Mouse (Mus musculus) heart, adult 18-20 months (tissue): ENCODE data around the gene Tesk2. TPM values are rescaled to one million over a fixed set of nuclear protein-coding genes. Genes with fewer than 3 reads are reported as not detected.
"Not testable (repeated sequence)": the region's sequence is repeated elsewhere in the genome, so short reads cannot be mapped to it uniquely, and the experiment has no call there.

ENCODE experiments used
- DNase-seq, 2 experiments: peaks; one replicate each; pipeline ENCODE4 v3.0.0; 2021 to 2022; ENCODE audit warnings: mixed read lengths in 1 of 2
- long read RNA-seq, 2 experiments: library from polyadenylated mRNA; stranded (forward); transcript quantifications; one replicate each; pipeline ENCODE4 v2.0.0; 2021
- total RNA-seq, 2 experiments: library from RNA; stranded (reverse); gene quantifications; 2 replicates each; pipeline ENCODE4 v1.2.3; 2021

Tesk2 gene
- 1 to 10 TPM; 1.9 to 2.0 TPM for total RNA-seq
- long read RNA-seq, experiment 1 = 0 reads
- long read RNA-seq, experiment 2 = 0 reads

GRCm38 (mm10) chr4:116720343-116721097 is at the start of gene Tesk2:
TSS of gene Tesk2 (plus strand) at chr4:116720948.
- peak; percentile 93 to 97 for DNase-seq

GRCm38 (mm10) chr4:116672785-116673184 is 48.0 kb upstream of the Tesk2 start:
- peak; percentile 40 to 68 for DNase-seq

GRCm38 (mm10) chr4:116674761-116675160 is 46.0 kb upstream of the Tesk2 start:
- DNase-seq = not testable (repeated sequence)

GRCm38 (mm10) chr4:116676027-116676426 is 44.7 kb upstream of the Tesk2 start:
- no peak for DNase-seq

- no peak for DNase-seq
Observed at GRCm38 (mm10) chr4:116677808-116678207, 42.9 kb upstream of the Tesk2 start.

- DNase-seq = no peak
Observed at GRCm38 (mm10) chr4:116679141-116679540, 41.6 kb upstream of the Tesk2 start.

GRCm38 (mm10) chr4:116680521-116680920 is 40.2 kb upstream of the Tesk2 start:
- DNase-seq = not testable (repeated sequence)

GRCm38 (mm10) chr4:116683957-116684356 is 36.8 kb upstream of the Tesk2 start:
- no peak for DNase-seq

- DNase-seq = no peak
Observed at GRCm38 (mm10) chr4:116684665-116685064, 36.1 kb upstream of the Tesk2 start.

GRCm38 (mm10) chr4:116685402-116686061 is 35.2 kb upstream of the Tesk2 start, which contains the start of gene Prdx1:
TSS of gene Prdx1 (plus strand) at chr4:116685544.
- peak; percentile 96 to 99 for DNase-seq

GRCm38 (mm10) chr4:116687041-116687440 is 33.7 kb upstream of the Tesk2 start:
- no peak for DNase-seq

- no peak for DNase-seq
Observed at GRCm38 (mm10) chr4:116689309-116689876, 31.4 kb upstream of the Tesk2 start.

- DNase-seq = no peak
Observed at GRCm38 (mm10) chr4:116692146-116692545, 28.6 kb upstream of the Tesk2 start.

GRCm38 (mm10) chr4:116693785-116694184 is 27.0 kb upstream of the Tesk2 start:
- DNase-seq = no peak

- peak in 1 of 2 experiments; percentile 26 for DNase-seq
Observed at GRCm38 (mm10) chr4:116698693-116699342, 21.9 kb upstream of the Tesk2 start.

GRCm38 (mm10) chr4:116700964-116701363 is 19.8 kb upstream of the Tesk2 start:
- no peak for DNase-seq

- DNase-seq = peak; percentile 59 to 88
Observed at GRCm38 (mm10) chr4:116703804-116704203, 16.9 kb upstream of the Tesk2 start.

GRCm38 (mm10) chr4:116707666-116708065 is 13.1 kb upstream of the Tesk2 start:
- DNase-seq = no peak

- DNase-seq = peak; percentile 90 to 98
Observed at GRCm38 (mm10) chr4:116708201-116708764, 12.5 kb upstream of the Tesk2 start, which contains the start of the genes Mmachc and Ccdc163. TSS of gene Mmachc (minus strand) at chr4:116708406. TSS of gene Ccdc163 (plus strand) at chr4:116708509.

GRCm38 (mm10) chr4:116708791-116709390 is 11.9 kb upstream of the Tesk2 start:
- no peak for DNase-seq

GRCm38 (mm10) chr4:116710154-116710553 is 10.6 kb upstream of the Tesk2 start:
- no peak for DNase-seq

- no peak for DNase-seq
Observed at GRCm38 (mm10) chr4:116712536-116712935, 8.2 kb upstream of the Tesk2 start.
